Mouse (Mus musculus) hindbrain, embryonic 16.5 days (tissue): ENCODE data around the gene Ndel1. TPM values are rescaled to one million over a fixed set of nuclear protein-coding genes. Genes with fewer than 3 reads are reported as not detected.

Experiments
- ATAC-seq: fragments of 200-750 bp; cut with Nextera tagmentation; 2 replicates; pipeline ENCODE4 v1.8.0; 2017; ENCODE audit warnings: moderate TSS enrichment, moderate library complexity
- H3K27ac ChIP-seq: fragments of 300-500 bp; sonication (generic); 2 replicates; pipeline ENCODE4 v1.5.1; 2014; ENCODE audit warnings: low read depth, mild to moderate bottlenecking, control low read depth, low read length, moderate library complexity
- H3K27me3 ChIP-seq: fragments of 300-500 bp; sonication (generic); replicated peaks from 2 replicates; pipeline ENCODE4 v1.6.1; 2014; ENCODE audit warnings: low read length; ENCODE audit not compliant: control insufficient read depth, insufficient read depth
- H3K36me3 ChIP-seq: fragments of 300-500 bp; sonication (generic); 2 replicates; pipeline ENCODE4 v1.6.1; 2014; ENCODE audit warnings: mild to moderate bottlenecking, low read length, moderate library complexity, mixed read lengths; ENCODE audit not compliant: control insufficient read depth, insufficient read depth
- H3K4me1 ChIP-seq: fragments of 300-500 bp; sonication (generic); 2 replicates; pipeline ENCODE4 v1.6.1; 2014; ENCODE audit warnings: low read depth, low read length; ENCODE audit not compliant: control insufficient read depth, insufficient read depth
- H3K4me2 ChIP-seq: fragments of 300-500 bp; sonication (generic); 2 replicates; pipeline ENCODE4 v1.6.1; 2014; ENCODE audit warnings: mild to moderate bottlenecking, low read length, control low read depth, moderate library complexity
- H3K4me3 ChIP-seq: fragments of 300-500 bp; sonication (generic); 2 replicates; pipeline ENCODE4 v1.5.1; 2014; ENCODE audit warnings: mild to moderate bottlenecking, low read length, control low read depth, moderate library complexity
- H3K9ac ChIP-seq: fragments of 300-500 bp; sonication (generic); 2 replicates; pipeline ENCODE4 v1.6.1; 2014; ENCODE audit warnings: low read depth, mild to moderate bottlenecking, control low read depth, low read length, moderate library complexity
- H3K9me3 ChIP-seq: fragments of 300-500 bp; sonication (generic); 2 replicates; pipeline ENCODE4 v1.6.1; 2014; ENCODE audit warnings: mild to moderate bottlenecking, low read length, moderate library complexity; ENCODE audit not compliant: control insufficient read depth
- WGBS: fragments of 180-500 bp; shearing (Covaris S2); extraction: QIAGEN DNeasy Blood & Tissue Kit; methylation state at CpG from one replicate; pipeline ENCODE4 v1.1.7; 2014; 5-methylcytosine and 5-hydroxymethylcytosine counted together
- polyA plus RNA-seq: library from polyadenylated mRNA; unstranded; fragments of >200 nt; fragmentation: Nextera tagmentation; extraction: Ambion mirVana; gene quantifications from 2 replicates; pipeline ENCODE4 v1.2.1, GENCODE M21; 2015

Ndel1 gene
- polyA plus RNA-seq, 1 experiment from 2014 or later: 112 TPM

- no peaks in the 10 kb centered on the region for H3K36me3 ChIP-seq
- H3K4me1 ChIP-seq: no peaks in the 10 kb centered on the region
- WGBS: 33% methylated on average over 6 of the region's 6 CpGs
- H3K4me2 ChIP-seq: no peak within 1 kb of the TSS
- H3K4me3 ChIP-seq: no peak within 1 kb of the TSS
- H3K27ac ChIP-seq: no peak within 1 kb of the TSS
- ATAC-seq: no peak
- no peak within 1 kb of the TSS for H3K9ac ChIP-seq
- no peaks in the 10 kb centered on the region for H3K9me3 ChIP-seq
- H3K27me3 ChIP-seq: no peaks in the 10 kb centered on the region
Observed at GRCm38 (mm10) chr11:68888253-68888652, 16.6 kb upstream of the Ndel1 start, which contains the start of gene Rnf222. Gene Rnf222, plus strand, starts transcription at chr11:68888553.

GRCm38 (mm10) chr11:68886091-68886490 lies 14.4 kb upstream of the Ndel1 start:
- Histone ChIP-seq H3K9me3 (no peaks in the 10 kb centered on the region), H3K4me1 (no peaks in the 10 kb centered on the region), H3K4me2 (no peak overlapping the region), H3K9ac (no peak overlapping the region), H3K27me3 (no peaks in the 10 kb centered on the region), H3K27ac (no peak overlapping the region), H3K36me3 (no peaks in the 10 kb centered on the region), H3K4me3 (no peak overlapping the region)
- WGBS: 91% methylated on average over 5 of the region's 5 CpGs
- no peak for ATAC-seq

GRCm38 (mm10) chr11:68884368-68884767 lies 12.7 kb upstream of the Ndel1 start:
- ATAC-seq: no peak
- WGBS: 76% methylated on average over 5 of the region's 5 CpGs
- H3K4me1 ChIP-seq: no peaks in the 10 kb centered on the region
- H3K4me3 ChIP-seq: no peak overlapping the region
- no peak overlapping the region for H3K4me2 ChIP-seq
- H3K27me3 ChIP-seq: no peaks in the 10 kb centered on the region
- no peak overlapping the region for H3K9ac ChIP-seq
- H3K9me3 ChIP-seq: no peaks in the 10 kb centered on the region
- no peak overlapping the region for H3K27ac ChIP-seq
- no peaks in the 10 kb centered on the region for H3K36me3 ChIP-seq

- ATAC-seq: no peak
- Histone ChIP-seq H3K27me3 (no peaks in the 10 kb centered on the region), H3K9me3 (no peaks in the 10 kb centered on the region), H3K27ac (no peak overlapping the region), H3K9ac (no peak overlapping the region), H3K36me3 (no peaks in the 10 kb centered on the region), H3K4me3 (no peak overlapping the region), H3K4me2 (no peak overlapping the region), H3K4me1 (no peaks in the 10 kb centered on the region)
- WGBS: 72% methylated on average over 2 of the region's 2 CpGs
Observed at GRCm38 (mm10) chr11:68883843-68884242, 12.2 kb upstream of the Ndel1 start.

GRCm38 (mm10) chr11:68882107-68882506 lies 10.4 kb upstream of the Ndel1 start:
- H3K27me3 ChIP-seq: no peaks in the 10 kb centered on the region
- ATAC-seq: no peak
- H3K9ac ChIP-seq: no peak overlapping the region
- no peak overlapping the region for H3K4me2 ChIP-seq
- H3K36me3 ChIP-seq: no peaks in the 10 kb centered on the region
- 21% methylated on average over 14 of the region's 14 CpGs for WGBS
- H3K27ac ChIP-seq: no peak overlapping the region
- no peak overlapping the region for H3K4me3 ChIP-seq
- no peaks in the 10 kb centered on the region for H3K4me1 ChIP-seq
- H3K9me3 ChIP-seq: no peaks in the 10 kb centered on the region

- Histone ChIP-seq H3K4me3 (no peak overlapping the region), H3K36me3 (no peaks in the 10 kb centered on the region), H3K9me3 (no peaks in the 10 kb centered on the region), H3K27me3 (no peaks in the 10 kb centered on the region), H3K4me2 (no peak overlapping the region), H3K27ac (no peak overlapping the region), H3K9ac (no peak overlapping the region), H3K4me1 (no peaks in the 10 kb centered on the region)
- no peak for ATAC-seq
- WGBS: 87% methylated on average over 5 of the region's 5 CpGs
Observed at GRCm38 (mm10) chr11:68878811-68879210, 7.2 kb upstream of the Ndel1 start.

GRCm38 (mm10) chr11:68874841-68875240 lies 3.2 kb upstream of the Ndel1 start:
- Histone ChIP-seq H3K4me2 (no peak overlapping the region), H3K9ac (no peak overlapping the region), H3K27me3 (no peaks in the 10 kb centered on the region), H3K9me3 (no peaks in the 10 kb centered on the region), H3K36me3 (no peaks in the 10 kb centered on the region), H3K4me1 (no peaks in the 10 kb centered on the region), H3K27ac (no peak overlapping the region), H3K4me3 (no peak overlapping the region)
- ATAC-seq: no peak
- WGBS: 0% methylated on average over 2 of the region's 2 CpGs

GRCm38 (mm10) chr11:68871277-68871676 lies 381 bp downstream of the Ndel1 start:
- Histone ChIP-seq H3K36me3 (no peaks in the 10 kb centered on the region), H3K9me3 (no peaks in the 10 kb centered on the region), H3K27me3 (no peaks in the 10 kb centered on the region), H3K4me1 (no peaks in the 10 kb centered on the region), H3K27ac (no peak overlapping the region), H3K9ac (no peak overlapping the region), H3K4me2 (no peak overlapping the region), H3K4me3 (no peak overlapping the region)
- WGBS: 87% methylated on average over 9 of the region's 9 CpGs
- no peak for ATAC-seq

- WGBS: 57% methylated on average over 9 of the region's 9 CpGs
Observed at GRCm38 (mm10) chr11:68864544-68865189, 7.0 kb downstream of the Ndel1 start.

More at GRCm38 (mm10) chr11:68864544-68865189, 7.0 kb downstream of the Ndel1 start:
- Histone ChIP-seq H3K36me3 (no peaks in the 10 kb centered on the region), H3K9me3 (no peaks in the 10 kb centered on the region), H3K4me1 (no peaks in the 10 kb centered on the region), H3K4me2 (no peak overlapping the region), H3K27ac (no peak overlapping the region), H3K4me3 (no peak overlapping the region), H3K27me3 (no peaks in the 10 kb centered on the region), H3K9ac (no peak overlapping the region)
- ATAC-seq: no peak
